Mouse (Mus musculus) erythroblast, embryonic 14.5 days (primary cell): Measurements from ENCODE around the gene Creb3.

Experiments used
- GATA1 ChIP-seq: IDR thresholded peaks from 2 replicates; pipeline ENCODE4 v1.6.1; 2012; ENCODE audit warnings: low read length, inconsistent platforms, mixed read lengths
- TAL1 ChIP-seq: IDR thresholded peaks from 3 replicates; pipeline ENCODE4 v1.6.1; 2012; ENCODE audit warnings: low read length, inconsistent platforms, mixed read lengths

- no peak for TF ChIP-seq GATA1
- no peak for TF ChIP-seq TAL1
Measured at GRCm38 (mm10) chr4:43558028-43558630, 4.0 kb upstream of the Creb3 start.
